In genomic region chr12:3371991-3372390, GRCm38 (mm10) we compare ENCODE assay signal across 7 mouse cellular contexts. TPM values are rescaled to one million over a fixed set of nuclear protein-coding genes. Genes with fewer than 3 reads are reported as not detected.
DNase-seq lines count a peak whose midpoint lies in the region; ATAC-seq and TF ChIP-seq lines count a peak whose summit lies in the region.

No protein-coding gene starts in this region.

- TF ChIP-seq EP300 in lung, postnatal 0 days (IDR thresholded peaks at IDR 0.05) = no peak

- peaks cover 15% of the 10 kb centered on the region for H3K36me3 ChIP-seq in hindbrain, embryonic 16.5 days (ENCODE audit: control insufficient read depth, insufficient read depth, low read length)
- peaks cover 23% of the 10 kb centered on the region for H3K36me3 ChIP-seq in neural tube, embryonic 15.5 days
- no peaks in the 10 kb centered on the region for H3K36me3 ChIP-seq in lung, postnatal 0 days (ENCODE audit: insufficient read depth, low read length)

- H3K4me1 ChIP-seq in embryonic fibroblast, embryonic 13.5 days (ENCODE audit: control insufficient read depth, insufficient read depth, low read length) = peaks cover 5% of the 10 kb centered on the region
- peaks cover 56% of the 10 kb centered on the region for H3K4me1 ChIP-seq in hindbrain, embryonic 16.5 days (ENCODE audit: control insufficient read depth, insufficient read depth, low read depth, low read length)
- peaks cover 73% of the 10 kb centered on the region for H3K4me1 ChIP-seq in neural tube, embryonic 15.5 days
- peaks cover 3% of the 10 kb centered on the region; the same call in 1 of the 2 replicates for H3K4me1 ChIP-seq in lung, postnatal 0 days (ENCODE audit: insufficient read depth, low read depth, low read length)

- ATAC-seq in hindbrain, embryonic 16.5 days = peak; percentile 55
- no peak for ATAC-seq in neural tube, embryonic 15.5 days (ENCODE audit: low FRiP score)
- ATAC-seq in lung, postnatal 0 days = no peak

- no peak for TF ChIP-seq POLR2A in embryonic fibroblast, embryonic 13.5 days (IDR thresholded peaks at IDR 0.05; ENCODE audit: low read depth, low read length)

- H3K27ac ChIP-seq in embryonic fibroblast, embryonic 13.5 days (ENCODE audit: insufficient read depth, low read length) = peak overlapping the region; percentile 43
- H3K27ac ChIP-seq in hindbrain, embryonic 16.5 days (ENCODE audit: low read depth, low read length) = peak overlapping the region; percentile 65
- H3K27ac ChIP-seq in neural tube, embryonic 15.5 days (replicated peaks) = peak overlapping the region; percentile 33
- H3K27ac ChIP-seq in lung, postnatal 0 days (ENCODE audit: low read length) = no peak overlapping the region

- WGBS in hindbrain, embryonic 16.5 days = 36% methylated on average over 3 of the region's 3 CpGs
- 43% methylated on average over 3 of the region's 3 CpGs for WGBS in neural tube, embryonic 15.5 days
- 49% methylated on average over 3 of the region's 3 CpGs for WGBS in lung, postnatal 0 days

- peak overlapping the region; percentile 25; the same call in 1 of the 2 replicates for H3K9ac ChIP-seq in hindbrain, embryonic 16.5 days (ENCODE audit: low read depth, low read length)
- peak overlapping the region; percentile 37 for H3K9ac ChIP-seq in neural tube, embryonic 15.5 days (replicated peaks)
- no peak overlapping the region for H3K9ac ChIP-seq in lung, postnatal 0 days (replicated peaks; ENCODE audit: low read depth)

- no peak for TF ChIP-seq CTCF in embryonic fibroblast, embryonic 13.5 days (IDR thresholded peaks at IDR 0.05; ENCODE audit: borderline replicate concordance, insufficient read depth, low read length)
- no peak for TF ChIP-seq CTCF in lung, postnatal 0 days (IDR thresholded peaks at IDR 0.05)

- H3K4me2 ChIP-seq in hindbrain, embryonic 16.5 days (ENCODE audit: low read length) = peak overlapping the region; percentile 88
- peak overlapping the region; percentile 84 for H3K4me2 ChIP-seq in neural tube, embryonic 15.5 days
- H3K4me2 ChIP-seq in lung, postnatal 0 days (replicated peaks; ENCODE audit: low read depth, low read length) = no peak overlapping the region

- H3K4me3 ChIP-seq in embryonic fibroblast, embryonic 13.5 days (ENCODE audit: insufficient read depth, low read length) = no peak overlapping the region
- peak overlapping the region; percentile 88 for H3K4me3 ChIP-seq in hindbrain, embryonic 16.5 days (ENCODE audit: low read length)
- H3K4me3 ChIP-seq in neural tube, embryonic 15.5 days (replicated peaks) = peak overlapping the region; percentile 36
- no peak overlapping the region for H3K4me3 ChIP-seq in lung, postnatal 0 days (ENCODE audit: low read depth, low read length)

- no peaks in the 10 kb centered on the region for H3K27me3 ChIP-seq in hindbrain, embryonic 16.5 days (replicated peaks; ENCODE audit: control insufficient read depth, insufficient read depth, low read length)
- H3K27me3 ChIP-seq in neural tube, embryonic 15.5 days (replicated peaks) = no peaks in the 10 kb centered on the region
- H3K27me3 ChIP-seq in lung, postnatal 0 days (replicated peaks; ENCODE audit: insufficient read depth, low read length) = no peaks in the 10 kb centered on the region

- peak; percentile 25 for DNase-seq in retina, postnatal 1 day
- DNase-seq in retina, embryonic 14.5 days (ENCODE audit: low spot score) = no peak
- no peak for DNase-seq in lung, postnatal 0 days (ENCODE audit: low spot score)
- no peak for DNase-seq in liver

- H3K9me3 ChIP-seq in hindbrain, embryonic 16.5 days (ENCODE audit: control insufficient read depth, low read length) = no peaks in the 10 kb centered on the region
- no peaks in the 10 kb centered on the region for H3K9me3 ChIP-seq in neural tube, embryonic 15.5 days (replicated peaks)
- H3K9me3 ChIP-seq in lung, postnatal 0 days (ENCODE audit: low read length) = no peaks in the 10 kb centered on the region

RNA-seq across cellular contexts. Expression of gene Kif3c, which starts 7.1 kb away (rescaled TPM):
- polyA plus RNA-seq in embryonic fibroblast, embryonic 13.5 days (2011; ENCODE audit: insufficient read length, low read depth, missing spikeins) = 12.2 and 12.7 TPM in 2 replicates
- polyA plus RNA-seq in hindbrain, embryonic 16.5 days (2015; fragmentation: Nextera tagmentation; extraction: Ambion mirVana) = 75.9 and 91.8 TPM in 2 replicates
- polyA plus RNA-seq in neural tube, embryonic 15.5 days (2015; fragmentation: Nextera tagmentation; extraction: Ambion mirVana) = 64.9 and 74.1 TPM in 2 replicates
- polyA plus RNA-seq in lung, postnatal 0 days (2015; fragmentation: Nextera tagmentation; extraction: Ambion mirVana) = 5.6 and 5.9 TPM in 2 replicates

RNA-seq across cellular contexts. Expression of gene Asxl2, which starts 54.7 kb away (rescaled TPM):
- 25.8 and 32.2 TPM in 2 replicates for polyA plus RNA-seq in embryonic fibroblast, embryonic 13.5 days (2011; ENCODE audit: insufficient read length, low read depth, missing spikeins)
- 10.1 and 11.2 TPM in 2 replicates for polyA plus RNA-seq in hindbrain, embryonic 16.5 days (2015; fragmentation: Nextera tagmentation; extraction: Ambion mirVana)
- 10.4 and 13.6 TPM in 2 replicates for polyA plus RNA-seq in neural tube, embryonic 15.5 days (2015; fragmentation: Nextera tagmentation; extraction: Ambion mirVana)
- 8.5 and 9.4 TPM in 2 replicates for polyA plus RNA-seq in lung, postnatal 0 days (2015; fragmentation: Nextera tagmentation; extraction: Ambion mirVana)

Comparison
In these comparisons a context has a peak if more than half of its experiments do, and no peak if none do; other contexts are left out.
1. H3K4me3 ChIP-seq: peak in hindbrain, embryonic 16.5 days (single experiment) and neural tube, embryonic 15.5 days (single experiment); none in embryonic fibroblast, embryonic 13.5 days (single experiment) and lung, postnatal 0 days (single experiment).